Mouse (Mus musculus): ENCODE measurements around the gene Slc9a1. TPM values are rescaled to one million over a fixed set of nuclear protein-coding genes. Genes with fewer than 3 reads are reported as not detected.

The Slc9a1 gene
- polyA plus RNA-seq, 1 experiment: 36.1 TPM

DNA sequence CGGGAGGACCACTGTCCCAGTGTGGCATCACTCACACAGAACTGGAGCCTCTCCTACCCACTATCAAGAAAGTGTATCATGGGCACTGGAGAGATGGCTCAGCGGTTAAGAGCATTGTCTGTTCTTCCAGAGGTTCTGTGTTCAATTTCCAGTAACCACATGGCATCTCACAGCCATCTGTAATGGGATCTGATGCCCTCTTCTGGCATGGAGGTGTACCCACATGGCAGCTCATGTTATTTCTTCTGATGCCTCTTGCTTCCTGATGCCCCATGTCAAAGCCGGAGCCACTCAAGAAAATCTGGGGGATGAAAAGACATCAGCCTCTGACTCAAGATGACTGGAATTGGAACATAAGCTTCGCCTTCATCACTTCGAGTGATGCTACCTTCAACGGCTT lies 23.8 kb upstream of the Slc9a1 start:
- no peak for TF ChIP-seq POLR2A (IDR thresholded peaks at IDR 0.05; ENCODE audit: extremely low read depth, insufficient read depth, low read length)
- TF ChIP-seq CTCF (IDR thresholded peaks at IDR 0.05; ENCODE audit: extremely low read depth, insufficient read depth, low read length): no peak
- no peak overlapping the region for H3K4me3 ChIP-seq (ENCODE audit: insufficient read depth, low read length)
- no peak overlapping the region for H3K27ac ChIP-seq (ENCODE audit: insufficient read depth, low read length)
- H3K4me1 ChIP-seq (ENCODE audit: control insufficient read depth, insufficient read depth, low read length): no peaks in the 10 kb centered on the region

DNA sequence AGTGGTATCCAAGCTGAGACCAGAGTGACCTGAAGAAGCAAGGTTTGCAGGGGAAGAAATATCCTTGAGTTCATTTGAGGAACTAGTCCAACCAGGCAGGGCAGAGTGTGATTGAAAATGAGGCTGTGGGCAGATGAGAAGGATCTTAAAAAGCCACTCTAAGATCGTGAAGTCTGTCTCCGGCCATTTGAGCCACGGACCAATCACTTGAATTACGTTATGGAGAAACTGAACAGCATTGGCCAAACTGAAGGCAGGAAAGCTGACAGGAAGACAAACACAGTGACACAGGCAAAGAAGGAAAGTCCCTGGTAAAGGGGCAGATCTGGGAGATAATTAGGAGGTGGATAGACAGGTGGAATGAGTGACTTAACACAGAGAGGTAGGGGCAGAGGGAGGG lies 22.9 kb upstream of the Slc9a1 start:
- Histone ChIP-seq H3K4me1 (ENCODE audit: control insufficient read depth, insufficient read depth, low read length) (no peaks in the 10 kb centered on the region), H3K27ac (ENCODE audit: insufficient read depth, low read length) (no peak overlapping the region), H3K4me3 (ENCODE audit: insufficient read depth, low read length) (no peak overlapping the region)
- TF ChIP-seq CTCF (IDR thresholded peaks at IDR 0.05; ENCODE audit: extremely low read depth, insufficient read depth, low read length) (no peak), POLR2A (IDR thresholded peaks at IDR 0.05; ENCODE audit: extremely low read depth, insufficient read depth, low read length) (no peak)

DNA sequence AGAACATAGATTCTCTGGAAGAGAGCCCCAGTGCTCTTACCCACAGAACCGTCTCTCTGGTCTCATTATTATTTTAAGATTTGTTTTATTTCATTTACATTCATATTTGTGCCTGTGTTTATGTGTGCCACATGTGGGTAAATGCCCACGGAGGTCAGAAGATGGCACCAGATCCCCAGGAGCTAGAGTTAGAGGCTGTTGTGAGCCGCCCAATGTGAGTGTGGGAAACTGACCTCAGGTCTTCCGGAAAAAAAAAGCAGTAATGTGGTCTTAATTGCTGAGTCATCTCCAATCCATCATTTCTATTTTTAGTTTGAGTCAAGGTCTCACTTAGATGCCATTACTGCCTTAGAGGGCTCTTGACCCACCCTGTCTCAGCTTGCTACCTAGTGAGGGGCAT lies 21.9 kb upstream of the Slc9a1 start:
- Histone ChIP-seq H3K4me3 (ENCODE audit: insufficient read depth, low read length) (no peak overlapping the region), H3K27ac (ENCODE audit: insufficient read depth, low read length) (no peak overlapping the region), H3K4me1 (ENCODE audit: control insufficient read depth, insufficient read depth, low read length) (no peaks in the 10 kb centered on the region)
- TF ChIP-seq CTCF (IDR thresholded peaks at IDR 0.05; ENCODE audit: extremely low read depth, insufficient read depth, low read length) (0 out of 2 replicates have a peak, but pooled peaks have one; percentile 12), POLR2A (IDR thresholded peaks at IDR 0.05; ENCODE audit: extremely low read depth, insufficient read depth, low read length) (no peak)

DNA sequence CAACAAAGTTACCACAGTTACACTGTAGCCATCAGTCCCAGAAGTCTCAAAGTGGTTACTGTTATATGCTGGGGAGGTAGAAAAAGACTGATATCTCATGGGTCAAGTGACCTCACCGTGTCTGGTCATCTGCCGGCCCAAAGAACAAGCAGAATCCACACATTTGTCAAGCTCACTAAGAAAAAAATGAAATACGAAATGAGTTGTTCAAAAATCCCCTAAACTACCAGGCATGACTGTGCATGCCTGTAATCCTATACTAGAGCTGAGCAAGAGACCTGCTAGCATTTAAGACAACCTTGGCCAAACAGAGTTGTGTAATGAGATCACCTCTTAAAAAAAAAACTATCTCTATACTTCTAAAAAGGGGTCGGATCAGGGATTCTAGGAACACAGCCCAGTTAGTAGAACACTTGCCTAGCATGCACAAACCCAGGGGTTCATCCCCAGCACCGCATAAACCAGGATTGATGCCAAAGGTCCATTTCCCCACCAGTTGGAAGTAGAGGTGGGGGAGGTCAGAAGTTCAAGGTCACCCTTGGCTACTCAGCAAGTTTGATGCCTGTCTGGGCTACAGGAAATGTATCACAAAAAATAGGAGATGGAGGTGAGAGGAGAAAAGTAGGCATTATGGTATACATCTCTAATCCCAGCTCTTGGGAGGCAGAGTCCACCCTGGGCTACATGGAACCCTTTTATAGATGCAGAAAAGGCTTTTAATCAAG lies 21.3 kb upstream of the Slc9a1 start:
- no peak overlapping the region for H3K27ac ChIP-seq (ENCODE audit: insufficient read depth, low read length)
- no peak overlapping the region for H3K4me3 ChIP-seq (ENCODE audit: insufficient read depth, low read length)
- no peaks in the 10 kb centered on the region for H3K4me1 ChIP-seq (ENCODE audit: control insufficient read depth, insufficient read depth, low read length)
- TF ChIP-seq CTCF (IDR thresholded peaks at IDR 0.05; ENCODE audit: extremely low read depth, insufficient read depth, low read length): no peak

DNA sequence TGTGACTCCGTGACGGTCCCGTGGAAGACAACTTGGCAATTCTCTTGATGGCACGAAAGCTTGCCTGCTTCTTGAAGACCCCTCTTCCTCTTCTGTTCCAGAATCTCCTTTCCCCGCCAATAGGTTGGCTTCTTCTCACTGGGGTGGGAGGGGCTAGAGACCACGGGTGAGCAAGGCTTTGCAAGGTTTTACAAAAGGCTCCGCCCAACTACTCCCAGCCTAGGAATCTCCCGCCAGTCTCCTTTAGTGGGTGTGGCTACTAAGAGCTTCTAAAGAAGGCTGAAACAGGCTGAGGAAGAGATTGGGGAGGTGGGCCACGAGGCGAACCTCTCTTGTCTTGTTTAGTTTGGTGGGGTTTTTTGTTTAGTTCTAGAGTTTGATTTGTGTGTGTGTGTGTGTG lies 16.7 kb upstream of the Slc9a1 start:
- Histone ChIP-seq H3K27ac (ENCODE audit: insufficient read depth, low read length) (no peak overlapping the region), H3K4me3 (ENCODE audit: insufficient read depth, low read length) (no peak overlapping the region), H3K4me1 (ENCODE audit: control insufficient read depth, insufficient read depth, low read length) (no peaks in the 10 kb centered on the region)
- no peak for TF ChIP-seq POLR2A (IDR thresholded peaks at IDR 0.05; ENCODE audit: extremely low read depth, insufficient read depth, low read length)
- no peak for TF ChIP-seq CTCF (IDR thresholded peaks at IDR 0.05; ENCODE audit: extremely low read depth, insufficient read depth, low read length)

DNA sequence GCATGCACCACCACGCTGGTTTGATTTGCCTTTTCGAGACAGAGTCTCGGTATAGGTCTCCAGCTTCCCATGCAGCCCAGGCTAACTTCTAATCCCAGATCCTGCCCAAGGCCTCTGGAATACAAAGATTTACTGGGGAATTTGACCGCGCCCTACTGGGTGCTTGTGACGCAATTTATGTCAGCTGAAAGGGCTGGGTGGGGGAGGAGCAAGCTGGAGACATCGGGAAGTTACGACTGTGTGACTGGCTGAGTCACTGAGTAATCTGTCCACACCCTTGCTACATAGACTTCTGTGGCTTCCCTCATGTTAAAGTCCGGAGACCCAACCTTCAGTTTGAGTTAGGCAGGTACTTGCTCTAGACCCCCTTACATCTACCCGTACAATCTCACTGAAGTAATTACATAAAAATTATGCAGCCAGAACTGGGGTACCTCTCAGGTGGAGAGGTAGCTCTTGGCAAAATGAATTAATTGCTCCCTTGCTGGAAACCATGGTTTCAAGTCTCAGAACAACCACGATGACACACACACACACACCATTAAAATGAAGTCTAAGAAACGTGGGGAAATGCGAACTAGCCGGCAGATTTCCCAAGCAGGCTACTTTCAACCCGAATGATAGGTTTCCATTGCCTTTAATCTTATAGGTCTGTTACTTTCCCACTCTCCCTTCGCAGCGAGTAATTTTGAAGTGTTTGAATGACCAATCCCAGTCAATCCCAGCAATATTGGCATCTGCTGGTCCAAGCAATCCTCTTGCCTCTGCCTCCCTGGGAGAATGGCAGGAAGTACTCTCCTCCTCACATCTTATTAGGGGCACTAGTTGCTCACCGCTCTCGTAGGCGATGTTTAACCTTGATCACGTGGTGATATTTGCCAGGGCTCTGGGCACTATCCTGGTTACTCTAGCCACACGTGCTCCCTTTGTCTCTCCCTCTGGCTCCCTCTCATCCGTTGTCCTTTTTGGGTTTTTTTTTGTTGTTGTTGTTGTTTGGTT lies 15.8 kb upstream of the Slc9a1 start, which contains the start of gene Wdtc1:
Wdtc1 (minus strand) TSS at position 115 of the 999 bp plus-strand sequence.
- TF ChIP-seq POLR2A (IDR thresholded peaks at IDR 0.05; ENCODE audit: extremely low read depth, insufficient read depth, low read length) (no peak), CTCF (IDR thresholded peaks at IDR 0.05; ENCODE audit: extremely low read depth, insufficient read depth, low read length) (no peak)
- no peak within 1 kb of the TSS for H3K4me3 ChIP-seq (ENCODE audit: insufficient read depth, low read length)
- H3K4me1 ChIP-seq (ENCODE audit: control insufficient read depth, insufficient read depth, low read length): no peaks in the 10 kb centered on the region
- no peak within 1 kb of the TSS for H3K27ac ChIP-seq (ENCODE audit: insufficient read depth, low read length)

DNA sequence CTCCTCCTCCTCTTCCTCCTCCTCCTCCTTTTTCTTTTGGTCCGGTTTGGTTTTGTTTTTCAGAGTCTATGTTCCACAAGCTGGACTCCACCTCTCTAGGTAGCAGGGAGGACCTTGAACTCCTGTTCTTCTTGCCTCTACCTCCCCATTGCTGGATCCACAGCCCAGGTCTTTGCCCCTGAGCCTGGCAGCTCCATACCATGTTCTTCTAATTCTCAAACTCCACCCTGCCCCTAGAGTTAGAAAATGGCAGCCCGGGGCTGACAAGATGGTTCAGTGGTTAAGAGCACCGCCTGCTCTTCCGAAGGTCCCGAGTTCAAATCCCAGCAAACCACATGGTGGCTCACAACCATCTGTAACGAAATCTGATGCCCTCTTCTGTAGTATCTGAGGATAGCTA lies 14.9 kb upstream of the Slc9a1 start:
- Histone ChIP-seq H3K27ac (ENCODE audit: insufficient read depth, low read length) (no peak overlapping the region), H3K4me3 (ENCODE audit: insufficient read depth, low read length) (no peak overlapping the region), H3K4me1 (ENCODE audit: control insufficient read depth, insufficient read depth, low read length) (no peaks in the 10 kb centered on the region)
- TF ChIP-seq POLR2A (IDR thresholded peaks at IDR 0.05; ENCODE audit: extremely low read depth, insufficient read depth, low read length) (no peak), CTCF (IDR thresholded peaks at IDR 0.05; ENCODE audit: extremely low read depth, insufficient read depth, low read length) (no peak)

DNA sequence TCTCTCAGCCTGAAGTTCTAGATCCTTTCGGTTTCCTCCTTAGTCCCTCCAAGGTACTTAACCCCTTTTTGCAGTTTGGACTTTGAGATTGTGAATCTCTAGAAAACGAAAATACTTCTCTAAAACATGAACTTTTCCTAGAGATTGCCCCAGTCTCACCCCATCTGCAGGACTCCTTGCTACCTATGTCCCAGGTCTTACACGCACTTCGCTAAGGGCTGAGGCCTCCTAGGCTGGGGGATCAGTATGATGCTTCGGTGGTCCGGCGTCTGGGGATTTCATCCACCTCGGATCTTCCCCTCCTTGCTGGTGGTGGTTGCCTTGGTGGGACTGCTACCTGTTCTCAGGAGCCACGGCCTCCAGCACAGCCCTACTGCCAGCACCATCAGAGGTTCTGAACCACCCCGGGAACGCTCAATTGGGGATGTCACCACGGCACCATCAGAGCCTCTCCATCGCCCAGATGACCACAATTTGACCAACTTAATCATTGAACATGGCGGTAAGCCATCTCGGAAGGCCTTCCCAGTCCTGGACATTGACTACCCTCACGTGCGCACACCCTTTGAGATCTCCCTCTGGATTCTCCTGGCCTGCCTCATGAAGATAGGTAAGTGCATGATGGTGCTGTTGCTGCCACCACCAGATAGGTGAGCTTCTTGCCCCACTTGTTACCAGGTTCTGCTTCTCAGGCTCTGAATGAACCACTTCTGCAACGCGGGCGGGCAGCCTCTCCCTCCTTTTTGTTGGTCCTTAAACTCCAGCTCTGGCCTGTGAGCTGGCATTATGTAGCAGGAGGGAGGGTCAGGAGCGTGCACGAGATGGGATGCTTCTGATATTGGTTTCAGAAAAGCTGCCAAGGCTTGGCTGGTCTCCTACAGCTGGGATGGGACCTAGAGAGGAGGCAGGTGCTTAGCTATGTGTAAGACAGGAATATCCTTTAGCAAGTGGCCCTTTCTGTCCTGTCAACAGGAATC lies 1.1 kb downstream of the Slc9a1 start:
- Histone ChIP-seq H3K4me3 (ENCODE audit: insufficient read depth, low read length) (peak overlapping the region; percentile 87), H3K27ac (ENCODE audit: insufficient read depth, low read length) (no peak overlapping the region), H3K4me1 (ENCODE audit: control insufficient read depth, insufficient read depth, low read length) (peaks cover 11% of the 10 kb centered on the region)
- TF ChIP-seq POLR2A (IDR thresholded peaks at IDR 0.05; ENCODE audit: extremely low read depth, insufficient read depth, low read length) (no peak), CTCF (IDR thresholded peaks at IDR 0.05; ENCODE audit: extremely low read depth, insufficient read depth, low read length) (no peak)

Measured in cortical plate, adult 2 months (tissue).